Comparison of ENCODE assay signal across 13 mouse cellular contexts in the genomic region with DNA sequence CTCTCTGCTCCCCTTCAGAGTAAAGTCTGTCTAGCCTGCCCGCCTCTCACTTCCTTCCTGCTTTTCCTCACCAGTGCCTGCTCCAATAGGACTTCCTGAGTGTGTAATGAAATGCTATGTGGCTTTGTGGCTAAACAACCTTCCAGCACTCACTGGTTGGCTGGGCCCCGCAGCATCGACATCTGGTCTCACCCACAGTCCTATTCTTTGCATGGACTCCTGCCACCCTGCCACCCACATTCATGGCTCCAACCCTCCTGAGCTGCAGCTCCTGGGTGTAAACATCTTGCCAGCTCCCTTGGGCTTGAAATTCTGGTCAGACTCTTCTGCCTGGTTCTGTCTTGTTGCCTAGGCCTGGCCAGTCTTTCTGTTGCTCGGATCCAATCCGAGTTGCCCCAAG. TPM values are rescaled to one million over a fixed set of nuclear protein-coding genes. Genes with fewer than 3 reads are reported as not detected.
DNase-seq lines count a peak whose midpoint lies in the region; ATAC-seq lines count a peak whose summit lies in the region.
"Had no signal": no experiment of that assay in that cellular context is flagged by ENCODE, and none has a peak within 500 bp of the region (broad histone marks: within the 10 kb centered on the region; RNA-seq: fewer than 3 reads in every experiment).

No protein-coding gene starts in this region.

- intact Hi-C loops in heart, postnatal 36 days (cut with DNase I): no loop called here

- ATAC-seq in cerebellum, adult (ENCODE audit: insufficient number of reproducible peaks, low FRiP score, low TSS enrichment): no peak

- peak; percentile 4 for DNase-seq in heart, postnatal 4 days
- no peak for DNase-seq in heart, postnatal 36 days
- DNase-seq in frontal cortex, adult 2 months (ENCODE audit: extremely low spot score in 1 of 2, low spot score in 1 of 2): peak; percentile 86 to 89
- DNase-seq in layer of hippocampus, postnatal 25 days (ENCODE audit: extremely low spot score in 1 of 2, low spot score in 1 of 2): peak; percentile 43 to 55
- DNase-seq in right cerebral cortex, adult 2 months (ENCODE audit: low spot score in 2 of 2): peak; percentile 86 to 90
- DNase-seq in spleen, postnatal 36 days (ENCODE audit: low spot score in 2 of 2): no peak
- DNase-seq in heart, adult 9 months (ENCODE audit: low spot score in 2 of 2): no peak
- DNase-seq: cerebellum, adult 2 months; gastrocnemius, postnatal 14 days; kidney, postnatal 10 days; liver, embryonic 13.5 days; spleen, adult 18-20 months had no signal

RNA-seq across cellular contexts. Expression of gene Prkag2, which starts 15.6 kb away (rescaled TPM):
- 100 to 1,000 TPM; 143 to 152 TPM for total RNA-seq in heart, postnatal 4 days (2021)
- 10 to 100 TPM; 27.1 to 28.9 TPM for total RNA-seq in heart, postnatal 36 days (2021)
- polyA plus RNA-seq in frontal cortex, adult 2 months (2012; rRNA removed): 109 and 121 TPM in 2 replicates
- 100 to 1,000 TPM; 159 to 167 TPM for total RNA-seq in layer of hippocampus, postnatal 25 days (2021)

Comparison
In these comparisons a context has a peak if more than half of its experiments do, and no peak if none do; other contexts are left out.
1. DNase-seq: peak in heart, postnatal 4 days (single experiment), frontal cortex, adult 2 months (2 of 2), layer of hippocampus, postnatal 25 days (2 of 2) and right cerebral cortex, adult 2 months (2 of 2); none in heart, postnatal 36 days (0 of 2), spleen, postnatal 36 days (0 of 2) and heart, adult 9 months (0 of 2).
2. RNA of gene Prkag2, which starts 15.6 kb away (total RNA-seq): 159 to 167 TPM in layer of hippocampus, postnatal 25 days and 143 to 152 TPM in heart, postnatal 4 days; 27.1 to 28.9 TPM in heart, postnatal 36 days; every median in the first group is over 4 times any median in the second.